Mouse (Mus musculus): ENCODE measurements around the gene Loxl3.

The Loxl3 gene

DNA sequence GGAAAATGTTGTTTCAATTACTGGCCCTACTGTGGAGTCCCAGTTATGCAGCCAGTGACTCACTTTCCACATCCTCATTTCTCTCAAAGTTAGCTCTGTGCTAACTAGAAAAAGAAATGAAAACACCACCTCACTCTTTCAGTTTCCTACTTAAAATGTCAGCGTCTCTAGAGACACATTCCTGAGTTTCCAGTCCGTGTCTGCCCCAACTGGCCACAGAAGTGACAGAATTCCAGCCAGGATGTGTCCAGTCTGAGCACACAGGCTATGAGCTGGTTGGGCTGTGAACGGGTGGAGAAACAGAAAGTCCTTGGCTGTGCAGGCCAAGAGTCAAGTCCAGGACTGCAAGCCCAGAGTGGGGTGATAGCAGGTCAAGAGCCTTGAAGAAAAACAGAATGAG lies 16.8 kb upstream of the Loxl3 start:
- DNase-seq (ENCODE audit: low spot score in 2 of 2): no peak

GRCm38 (mm10) chr6:83019044-83019443 lies 14.9 kb upstream of the Loxl3 start:
- no peak for DNase-seq (ENCODE audit: low spot score in 2 of 2)

- no peak for DNase-seq (ENCODE audit: low spot score in 2 of 2)
Measured at GRCm38 (mm10) chr6:83020121-83020520, 13.9 kb upstream of the Loxl3 start.

DNA sequence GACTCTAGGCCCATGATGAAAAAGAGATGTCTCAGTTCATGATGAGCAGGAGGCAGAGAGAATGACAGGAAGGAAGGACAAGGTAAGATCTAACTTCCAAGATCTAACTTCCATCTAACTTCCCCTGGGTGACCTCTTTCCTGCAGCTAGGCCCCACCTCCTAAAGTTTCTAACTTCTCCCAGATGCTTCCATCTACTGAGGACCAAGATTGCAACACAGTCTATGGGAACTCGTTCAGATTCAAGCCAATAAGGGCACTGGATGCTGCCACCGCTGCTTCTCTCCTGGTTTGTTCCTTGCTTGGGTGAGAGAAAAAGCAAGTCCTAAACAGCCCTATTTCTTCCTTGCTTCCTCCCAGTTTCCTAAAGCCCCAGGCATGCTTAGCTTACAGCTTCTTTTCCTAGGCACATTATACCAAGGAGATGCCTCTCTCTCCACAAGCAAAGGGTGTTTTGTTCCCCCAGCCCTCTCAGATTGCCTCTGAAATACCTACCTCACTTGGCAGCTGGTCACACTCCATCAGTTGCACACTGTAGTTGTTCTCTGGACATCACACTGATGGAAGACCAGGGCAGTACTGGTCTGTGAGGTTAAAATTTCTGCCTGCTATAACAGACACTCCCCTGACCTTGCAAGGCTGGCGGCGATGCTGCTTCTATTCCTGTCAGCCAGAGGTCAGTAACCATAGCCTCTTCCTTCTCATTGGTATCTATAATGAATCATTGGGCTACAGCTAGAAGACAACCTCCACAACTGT lies 13.0 kb upstream of the Loxl3 start:
- no peak for DNase-seq (ENCODE audit: low spot score in 2 of 2)

GRCm38 (mm10) chr6:83023008-83023407 lies 11.0 kb upstream of the Loxl3 start:
- DNase-seq (ENCODE audit: low spot score in 2 of 2): no peak

- no peak for DNase-seq (ENCODE audit: low spot score in 2 of 2)
Measured at GRCm38 (mm10) chr6:83023786-83024185, 10.2 kb upstream of the Loxl3 start.

- DNase-seq (ENCODE audit: low spot score in 2 of 2): no peak
Measured at GRCm38 (mm10) chr6:83024421-83024820, 9.6 kb upstream of the Loxl3 start.

GRCm38 (mm10) chr6:83025221-83025620 lies 8.8 kb upstream of the Loxl3 start:
- DNase-seq (ENCODE audit: low spot score in 2 of 2): no peak

- no peak for DNase-seq (ENCODE audit: low spot score in 2 of 2)
Measured at GRCm38 (mm10) chr6:83027293-83027692, 6.7 kb upstream of the Loxl3 start.

DNA sequence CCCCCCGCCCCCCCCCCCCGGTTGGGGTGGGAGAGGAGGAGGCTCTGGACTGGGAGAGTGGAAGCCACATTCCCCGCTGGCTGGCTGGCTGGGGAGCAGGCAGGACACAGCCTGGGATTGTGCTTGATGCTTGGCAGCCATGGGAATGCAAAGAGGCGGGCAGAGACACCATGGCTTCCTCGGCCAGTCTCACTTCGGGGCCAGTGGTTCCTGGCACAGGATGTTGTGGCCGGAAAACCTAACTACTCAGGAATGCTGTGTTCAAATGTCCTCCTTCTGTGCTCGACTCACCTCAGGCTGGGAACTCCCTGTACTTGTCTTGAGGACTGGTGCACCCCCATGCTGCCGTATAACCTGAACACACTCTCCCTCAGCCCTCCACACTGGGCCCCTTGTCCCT lies 6.3 kb upstream of the Loxl3 start:
- no peak for DNase-seq (ENCODE audit: low spot score in 2 of 2)

DNA sequence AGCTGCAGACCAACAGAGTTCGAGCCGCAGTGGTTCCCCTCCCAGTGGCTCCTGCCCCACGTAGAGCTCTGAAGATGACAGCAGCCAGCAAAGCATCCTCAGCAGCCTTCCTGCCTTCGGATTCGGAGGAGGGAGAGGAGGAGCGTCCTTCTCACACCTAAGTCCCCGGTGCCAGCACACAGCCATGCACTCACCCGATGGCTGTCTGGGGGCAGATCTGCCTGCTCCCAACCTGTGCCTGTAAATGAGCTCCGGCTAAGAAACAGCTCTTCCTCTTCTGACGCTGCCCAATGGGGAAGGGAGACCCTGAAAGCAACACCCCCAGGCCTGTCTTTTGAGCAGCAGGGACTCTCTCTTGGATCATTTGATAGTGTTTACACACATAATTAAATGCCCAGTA lies 4.2 kb upstream of the Loxl3 start:
- DNase-seq (ENCODE audit: low spot score in 2 of 2): no peak

DNA sequence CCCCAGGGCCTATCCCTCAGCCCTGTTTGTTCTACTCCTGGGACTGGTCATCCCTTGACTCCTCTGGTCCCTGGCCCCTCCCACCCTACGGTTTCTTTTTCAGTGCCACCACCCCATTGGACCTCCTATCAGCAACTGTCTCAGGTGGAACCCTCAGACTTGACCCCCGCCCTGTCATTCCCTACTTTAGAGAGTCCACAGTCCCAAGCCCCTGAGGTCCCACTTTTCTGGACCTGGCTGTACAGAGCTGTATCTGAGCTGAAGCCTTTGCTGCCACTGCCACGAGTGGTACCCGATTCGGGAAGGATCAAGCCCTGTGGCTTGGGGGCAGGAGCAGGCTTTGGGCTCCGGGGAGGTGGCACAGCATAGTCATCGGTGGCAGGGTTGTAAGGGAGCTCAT lies 2.9 kb upstream of the Loxl3 start:
- DNase-seq (ENCODE audit: low spot score in 2 of 2): no peak

- DNase-seq (ENCODE audit: low spot score in 2 of 2): no peak
Measured at GRCm38 (mm10) chr6:83031921-83032590, 1.9 kb upstream of the Loxl3 start.

- DNase-seq (ENCODE audit: low spot score in 2 of 2): no peak
Measured at GRCm38 (mm10) chr6:83032769-83033191, 1.2 kb upstream of the Loxl3 start.

- DNase-seq (ENCODE audit: low spot score in 2 of 2): no peak
Measured at GRCm38 (mm10) chr6:83034463-83035055, 586 bp downstream of the Loxl3 start.

GRCm38 (mm10) chr6:83037188-83037587 lies 3.2 kb downstream of the Loxl3 start:
- no peak for DNase-seq (ENCODE audit: low spot score in 2 of 2)

DNA sequence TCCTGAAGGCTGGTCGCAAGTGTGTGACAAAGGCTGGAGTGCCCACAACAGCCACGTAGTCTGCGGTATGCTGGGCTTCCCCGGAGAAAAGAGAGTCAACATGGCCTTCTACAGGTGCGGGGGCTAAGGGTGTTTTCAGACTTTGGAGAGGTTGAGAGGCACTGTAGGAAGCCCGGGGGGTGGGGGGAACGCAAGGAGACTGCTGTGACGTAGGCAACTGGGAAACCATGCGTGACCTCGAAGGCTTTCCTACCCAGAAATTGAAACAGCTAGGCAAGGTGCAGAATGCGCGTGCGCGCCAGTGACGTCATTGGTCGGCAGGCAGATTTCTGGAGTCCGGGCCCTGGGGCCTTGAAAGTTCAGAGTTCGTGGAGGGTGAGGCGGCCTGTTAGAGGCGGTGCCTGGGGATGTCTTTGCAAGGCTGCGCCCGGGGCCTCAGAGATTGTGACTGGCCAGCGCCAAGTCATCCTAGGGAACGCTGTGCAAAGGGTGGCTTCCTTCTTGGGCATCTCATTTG lies 4.6 kb downstream of the Loxl3 start:
- peak; percentile 71 to 81 for DNase-seq (ENCODE audit: low spot score in 2 of 2)

DNA sequence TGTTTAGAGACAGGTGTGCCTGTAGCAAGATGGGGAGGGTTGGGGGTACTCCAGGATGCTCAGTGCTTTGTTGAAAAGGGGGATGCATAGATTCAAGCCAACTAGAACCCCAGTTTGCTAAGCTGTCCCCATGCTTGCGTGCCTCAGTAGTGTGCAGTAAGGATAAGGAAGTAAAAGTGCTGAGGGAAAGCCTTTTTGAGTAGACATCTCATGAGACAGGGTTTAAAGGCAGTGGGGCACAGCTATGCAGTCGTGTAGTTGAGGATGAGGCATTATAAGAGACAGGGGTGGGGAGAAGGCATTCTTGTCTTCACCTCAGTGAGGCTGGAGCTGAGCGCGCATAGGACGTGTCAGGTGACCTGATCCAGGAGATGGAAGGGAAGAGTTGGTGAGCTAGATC lies 6.6 kb downstream of the Loxl3 start:
- DNase-seq (ENCODE audit: low spot score in 2 of 2): no peak

GRCm38 (mm10) chr6:83043561-83043960 lies 9.6 kb downstream of the Loxl3 start:
- no peak for DNase-seq (ENCODE audit: low spot score in 2 of 2)

DNA sequence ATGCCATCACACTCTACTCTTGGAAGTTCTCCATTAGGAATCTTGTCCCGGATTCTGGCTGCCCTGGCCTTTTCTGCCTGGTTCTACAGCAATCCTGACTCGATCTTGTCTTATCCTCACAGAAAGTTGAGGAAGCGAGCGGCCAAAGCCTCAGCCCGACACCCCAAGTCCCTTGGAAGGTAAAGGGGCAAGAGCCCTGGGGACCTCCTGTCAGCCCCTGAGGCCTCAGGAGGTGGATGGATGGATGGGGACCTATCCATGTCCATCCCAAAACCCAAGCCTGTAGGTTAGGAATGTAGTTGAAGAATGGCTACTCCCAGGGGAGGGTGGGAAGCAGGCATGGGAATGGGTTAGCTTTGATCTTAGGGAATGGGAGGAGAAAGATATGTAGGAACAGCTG lies 10.0 kb downstream of the Loxl3 start:
- no peak for DNase-seq (ENCODE audit: low spot score in 2 of 2)

GRCm38 (mm10) chr6:83044742-83045141 lies 10.8 kb downstream of the Loxl3 start:
- DNase-seq (ENCODE audit: low spot score in 2 of 2): no peak

DNA sequence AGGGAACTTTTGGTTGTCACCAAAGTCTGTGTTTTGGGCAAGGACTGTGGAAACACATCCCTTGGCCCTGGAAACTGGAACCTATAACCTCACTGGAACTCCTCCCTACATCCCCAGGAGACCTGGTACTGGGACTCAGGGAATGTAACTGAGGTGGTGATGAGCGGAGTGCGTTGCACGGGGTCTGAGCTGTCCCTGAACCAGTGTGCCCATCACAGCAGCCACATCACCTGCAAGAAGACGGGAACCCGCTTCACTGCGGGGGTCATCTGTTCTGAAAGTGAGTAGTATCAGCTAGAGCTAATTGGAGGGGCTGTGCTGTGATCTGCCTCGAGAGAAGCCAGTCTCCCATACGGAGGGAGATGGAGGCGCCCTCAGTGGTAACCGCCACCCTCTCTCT lies 15.4 kb downstream of the Loxl3 start:
- no peak for DNase-seq (ENCODE audit: low spot score in 2 of 2)

All from frontal cortex, postnatal 10 days (tissue).